ENCODE assay signal across 9 mouse cellular contexts in genomic region chr9:74110461-74110816, GRCm38 (mm10). TPM values are rescaled to one million over a fixed set of nuclear protein-coding genes. Genes with fewer than 3 reads are reported as not detected.
A peak's percentile ranks its signal among the peaks of the same experiment; 100 is the strongest.
DNase-seq lines count a peak whose midpoint lies in the region; ATAC-seq and TF ChIP-seq lines count a peak whose summit lies in the region.
"Had no signal": no experiment of that assay in that cellular context is flagged by ENCODE, and none has a peak within 500 bp of the region (broad histone marks: within the 10 kb centered on the region; RNA-seq: fewer than 3 reads in every experiment).

No protein-coding gene starts in this region.

- H3K36me3 ChIP-seq in forebrain, embryonic 16.5 days (ENCODE audit: control insufficient read depth, insufficient read depth), result no peaks in the 10 kb centered on the region
- no peaks in the 10 kb centered on the region for H3K36me3 ChIP-seq in liver, embryonic 14.5 days (replicated peaks; ENCODE audit: control insufficient read depth, insufficient read depth, low read depth)

- no peak for ATAC-seq in forebrain, embryonic 16.5 days
- no peak for ATAC-seq in liver, embryonic 14.5 days (ENCODE audit: insufficient read depth)

- peaks cover 3% of the 10 kb centered on the region; the same call in 1 of the 2 replicates for H3K27me3 ChIP-seq in forebrain, embryonic 16.5 days (replicated peaks; ENCODE audit: control insufficient read depth, insufficient read depth, low read length)
- H3K27me3 ChIP-seq in liver, embryonic 14.5 days (ENCODE audit: control insufficient read depth, insufficient read depth, low read length), result no peaks in the 10 kb centered on the region

- no peaks in the 10 kb centered on the region for H3K9me3 ChIP-seq in forebrain, embryonic 16.5 days (ENCODE audit: control insufficient read depth, low read length)
- H3K9me3 ChIP-seq in liver, embryonic 14.5 days (ENCODE audit: control insufficient read depth, low read length), result no peaks in the 10 kb centered on the region

- WGBS in forebrain, embryonic 16.5 days, result 3% methylated on average over 7 of the region's 7 CpGs
- 5% methylated on average over 7 of the region's 7 CpGs for WGBS in liver, embryonic 14.5 days (ENCODE audit: insufficient replicate concordance)

- peak overlapping the region; percentile 26 for H3K4me2 ChIP-seq in forebrain, embryonic 16.5 days (ENCODE audit: low read length)
- peak overlapping the region; percentile 38 for H3K4me2 ChIP-seq in liver, embryonic 14.5 days (ENCODE audit: low read depth)

- H3K27ac ChIP-seq in forebrain, embryonic 16.5 days (ENCODE audit: low read length), result no peak overlapping the region
- H3K27ac ChIP-seq in liver, embryonic 14.5 days, result no peak overlapping the region

- no peak overlapping the region for H3K9ac ChIP-seq in forebrain, embryonic 16.5 days (replicated peaks; ENCODE audit: low read depth, low read length)
- no peak overlapping the region for H3K9ac ChIP-seq in liver, embryonic 14.5 days (replicated peaks)

- no peak for TF ChIP-seq CTCF in liver, embryonic 14.5 days (IDR thresholded peaks at IDR 0.05; ENCODE audit: low read depth)

- DNase-seq in retina, embryonic 14.5 days (ENCODE audit: low spot score), result peak; percentile 17
- DNase-seq in retina, postnatal 1 day, result no peak
- DNase-seq in liver, embryonic 14.5 days (ENCODE audit: low read depth in 3 of 3, low spot score in 3 of 3), result no peak
- DNase-seq in testis, postnatal 14 days (ENCODE audit: low spot score), result peak; percentile 7
- DNase-seq in frontal cortex, postnatal 25 days (ENCODE audit: low spot score in 2 of 2), result no peak
- no peak for DNase-seq in left cerebral cortex, adult 8-10 months (ENCODE audit: low spot score in 2 of 2)
- no peak for DNase-seq in cerebellum, adult 8-10 months

- peak overlapping the region; percentile 8; the same call in 1 of the 2 replicates for H3K4me3 ChIP-seq in forebrain, embryonic 16.5 days (replicated peaks; ENCODE audit: low read length)
- 0 out of 4 replicates have a peak overlapping the region, but pooled peaks of 1 of the 2 experiments have one; percentile 14 for H3K4me3 ChIP-seq in liver, embryonic 14.5 days (ENCODE audit: insufficient read depth in 1 of 2, low read depth in 2 of 2, low read length in 2 of 2)

- no peak for TF ChIP-seq EP300 in liver, embryonic 14.5 days (IDR thresholded peaks at IDR 0.05; ENCODE audit: low read depth)

- peaks cover 3% of the 10 kb centered on the region for H3K4me1 ChIP-seq in forebrain, embryonic 16.5 days (replicated peaks; ENCODE audit: control insufficient read depth, insufficient read depth, low read length)
- no peaks in the 10 kb centered on the region for H3K4me1 ChIP-seq in liver, embryonic 14.5 days (replicated peaks; ENCODE audit: control insufficient read depth in 2 of 2, insufficient read depth in 2 of 2, low read length in 1 of 2)

RNA-seq across cellular contexts. Expression of gene Wdr72, which starts 0.3 kb away (rescaled TPM):
- polyA plus RNA-seq in forebrain, embryonic 16.5 days (2015; fragmentation: Nextera tagmentation; extraction: Ambion mirVana), result 0.16 and 0.18 TPM in 2 replicates
- 0.01 TPM in 1 of 2 replicates, not detected in the other for polyA plus RNA-seq in liver, embryonic 14.5 days (2012; rRNA removed)
- polyA plus RNA-seq in liver, embryonic 14.5 days (2014; fragmentation: Nextera tagmentation; extraction: Ambion mirVana), result 0.03 TPM in 1 of 2 replicates, not detected in the other
- under 1 TPM in 3 of 4 experiments, not detected in 1; 0.07 to 0.16 (median 0.11) TPM for total RNA-seq in left cerebral cortex, adult 8-10 months (2022)
- total RNA-seq: gastrocnemius, adult 18-20 months had no signal

Comparison
In these comparisons a context has a peak if more than half of its experiments do, and no peak if none do; other contexts are left out.
1. DNase-seq: peak in retina, embryonic 14.5 days (single experiment) and testis, postnatal 14 days (single experiment); none in retina, postnatal 1 day (single experiment), liver, embryonic 14.5 days (0 of 3), frontal cortex, postnatal 25 days (0 of 2), left cerebral cortex, adult 8-10 months (0 of 2) and cerebellum, adult 8-10 months (single experiment).